Mouse (Mus musculus) CD8-positive naive resting alpha-beta T cell, adult 2 months (primary cell): Measurements from ENCODE around the gene Ppp3r1.
A peak's percentile ranks its signal among the peaks of the same experiment; 100 is the strongest.
"Not testable (repeated sequence)": the region's sequence is repeated elsewhere in the genome, so short reads cannot be mapped to it uniquely, and the experiment has no call there.

ENCODE experiments used
- DNase-seq, 2 experiments: peaks; one replicate each; pipeline ENCODE4 v3.0.0; 2022; ENCODE audit warnings: low read depth in 2 of 2, low spot score in 2 of 2

Gene Ppp3r1

GRCm38 (mm10) chr11:17199840-17200501 is 40.9 kb downstream of the Ppp3r1 start:
- DNase-seq, result no peak

DNA sequence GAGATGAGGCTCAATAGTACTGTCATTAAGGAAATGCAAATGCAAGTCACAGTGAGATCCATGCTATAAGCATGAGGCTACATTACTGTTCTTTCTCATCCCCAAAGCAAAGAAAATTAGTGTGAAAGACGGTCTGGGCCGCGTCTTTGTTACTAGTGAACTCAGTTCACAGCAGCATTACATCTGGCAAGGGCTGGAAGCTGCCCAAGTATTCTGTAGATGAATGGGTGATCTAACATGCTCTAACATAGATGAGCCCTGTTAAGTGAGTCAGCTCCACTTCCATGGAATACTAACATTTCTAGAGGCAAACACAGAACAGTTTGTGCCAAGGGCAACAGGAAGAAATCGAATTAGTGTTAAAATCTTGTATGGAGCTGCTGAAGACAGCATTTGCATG is 41.9 kb downstream of the Ppp3r1 start:
- no peak for DNase-seq

- no peak for DNase-seq
Observed at GRCm38 (mm10) chr11:17202481-17202880, 43.4 kb downstream of the Ppp3r1 start.

GRCm38 (mm10) chr11:17211258-17212140 is 52.4 kb downstream of the Ppp3r1 start, which contains the start of gene Pno1:
TSS of gene Pno1 (minus strand) at chr11:17211568.
- DNase-seq, result peak; percentile 90 to 93

DNA sequence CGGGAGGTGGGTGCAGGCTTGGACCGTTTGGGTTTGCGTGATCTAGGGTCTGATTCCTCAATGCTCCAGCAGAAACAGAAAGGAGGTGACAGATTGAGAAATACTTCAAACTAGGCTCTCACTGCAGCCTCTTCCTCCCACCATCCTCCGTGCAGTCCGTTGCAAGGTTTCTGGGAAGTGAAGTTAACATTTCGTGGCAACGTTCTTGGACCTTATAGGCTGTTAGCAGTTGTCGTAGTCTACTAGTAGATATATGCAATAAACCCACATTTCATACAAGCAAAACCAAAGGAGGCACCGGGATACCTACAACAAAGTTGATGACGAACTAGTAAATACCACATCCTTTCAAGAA is 53.1 kb downstream of the Ppp3r1 start:
- no peak for DNase-seq

DNA sequence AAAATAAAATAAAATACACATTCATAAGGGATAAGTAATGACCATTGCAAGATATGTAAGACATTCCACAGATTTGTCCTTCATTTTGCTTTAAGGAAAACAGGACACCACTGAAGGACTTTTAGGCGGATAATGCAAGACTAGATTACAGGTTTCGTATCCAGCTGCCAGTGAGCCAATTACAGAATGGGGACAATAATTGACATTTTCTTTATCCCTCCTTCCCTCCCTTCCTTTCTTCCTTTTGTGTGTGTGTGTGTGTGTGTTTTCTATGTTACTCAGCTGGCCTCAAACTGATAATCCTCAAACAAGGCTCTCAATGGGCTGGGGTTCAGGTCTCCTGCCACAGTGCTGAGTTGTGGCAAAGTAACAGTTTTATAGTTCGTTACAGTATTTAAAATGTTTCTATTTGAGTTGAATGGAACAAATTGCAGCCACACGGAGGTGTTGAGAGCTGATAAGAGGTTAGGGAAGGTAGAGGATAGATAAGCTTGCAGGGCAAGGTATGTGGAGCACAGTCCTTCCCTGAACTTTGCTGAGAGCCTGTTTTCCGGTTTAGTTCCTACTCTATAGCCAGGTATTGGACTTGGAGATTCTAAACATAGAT is 53.9 kb downstream of the Ppp3r1 start:
- no peak for DNase-seq

GRCm38 (mm10) chr11:17215475-17215874 is 56.4 kb downstream of the Ppp3r1 start:
- DNase-seq, result no peak

DNA sequence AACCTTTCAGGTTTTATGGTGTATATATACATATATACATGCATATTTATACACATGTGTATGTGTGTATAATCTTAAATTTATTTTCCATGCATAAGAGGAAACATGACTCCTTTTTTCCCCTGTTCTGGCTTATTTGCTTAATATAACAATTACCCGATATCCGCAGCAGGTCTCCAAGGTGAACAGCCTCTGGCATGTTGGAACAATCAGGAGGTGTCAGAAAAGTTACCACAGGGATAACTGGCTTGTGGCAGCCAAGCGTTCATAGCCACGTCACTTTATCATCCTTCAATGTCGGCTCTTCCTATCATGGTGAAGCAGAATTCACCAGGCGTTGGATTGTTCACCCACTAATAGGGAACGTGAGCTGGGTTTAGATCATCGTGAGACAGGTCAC is 62.1 kb downstream of the Ppp3r1 start:
- no peak for DNase-seq

DNA sequence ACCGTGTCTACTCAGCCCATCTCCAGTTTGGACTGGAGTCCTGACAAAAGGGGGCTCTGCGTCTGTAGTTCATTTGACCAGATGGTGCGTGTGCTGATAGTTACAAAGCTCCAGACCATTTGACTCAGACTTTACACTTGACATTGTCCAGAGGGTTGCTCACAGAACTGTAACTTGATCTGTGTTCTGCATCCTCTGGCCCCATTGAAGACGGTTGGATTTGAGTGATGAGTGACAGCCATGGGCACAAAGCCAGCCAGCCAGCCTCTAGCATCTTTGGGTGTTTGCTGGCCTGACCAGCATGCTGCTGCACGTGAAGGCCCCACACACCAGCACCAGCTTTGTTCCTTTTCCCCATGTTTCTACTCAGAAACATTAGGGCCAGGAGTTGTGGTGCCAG is 73.7 kb downstream of the Ppp3r1 start:
- DNase-seq, result no peak

DNA sequence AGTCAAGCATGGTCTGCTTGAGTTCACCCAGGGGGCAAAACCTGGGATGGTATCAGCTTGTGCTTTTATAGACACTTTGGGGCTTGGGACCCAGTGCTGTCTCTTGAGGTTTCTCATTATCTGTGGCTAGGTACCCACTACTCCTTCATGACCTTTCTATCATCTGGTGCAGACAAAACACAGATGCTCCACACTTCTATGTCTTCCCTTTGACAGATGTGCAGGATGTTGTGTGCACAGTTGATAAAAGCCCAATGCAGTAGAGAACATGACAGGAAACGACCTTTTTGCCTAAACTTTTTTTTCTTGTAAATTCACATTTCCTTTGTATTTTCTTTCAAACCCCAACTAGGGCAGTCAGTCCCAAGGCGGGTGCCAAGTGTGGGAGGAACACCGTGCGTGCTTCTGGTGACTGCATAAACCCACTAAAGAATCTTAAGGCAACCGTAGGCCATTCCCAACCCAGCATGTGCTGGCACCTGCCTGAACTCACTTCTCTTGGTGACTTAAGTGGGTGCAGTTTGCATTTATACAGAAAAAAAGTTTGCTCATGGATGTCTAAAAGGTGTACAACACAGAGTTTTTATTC is 77.5 kb downstream of the Ppp3r1 start:
- no peak for DNase-seq

- not testable (repeated sequence) for DNase-seq
Observed at GRCm38 (mm10) chr11:17238598-17238997, 79.5 kb downstream of the Ppp3r1 start.

DNA sequence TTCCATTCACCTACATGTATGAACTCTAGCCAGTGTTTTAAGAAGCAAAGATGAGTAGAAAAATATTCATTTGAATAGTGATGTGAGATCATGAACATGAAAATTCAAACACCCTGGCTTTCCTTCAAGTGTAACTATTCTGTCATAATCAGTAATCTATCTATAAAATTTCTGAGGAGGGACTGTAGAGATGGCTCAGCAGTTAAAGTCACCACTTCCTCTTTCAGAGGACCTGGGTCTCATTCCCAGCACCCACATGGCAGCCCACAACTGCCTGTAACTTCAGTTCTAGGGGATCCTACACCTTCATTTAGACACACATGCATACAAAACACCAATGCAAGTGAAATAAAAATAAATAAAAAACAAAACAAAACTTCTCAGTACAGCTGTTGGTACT is 89.7 kb downstream of the Ppp3r1 start:
- no peak for DNase-seq
